Mouse (Mus musculus): Measurements from ENCODE around the gene Cstb. TPM values are rescaled to one million over a fixed set of nuclear protein-coding genes. Genes with fewer than 3 reads are reported as not detected.

Gene Cstb
- total RNA-seq, 2 experiments from 2014 or later = 18.5 to 21.2 TPM

Small RNA genes lying within 50 kb of the gene (microRNA-seq; reads per million reads assigned to microRNA genes)
- gene Mir6410 = 0 reads per million in 2 experiments
- gene Mir6907 = 0 reads per million in 2 experiments
- gene Mir6908 = 0 reads per million in 2 experiments

Other genes starting within 250 kb of the Cstb start
- 1 to 10 TPM; 8.2 to 8.8 TPM for gene Pwp2, start 240.5 kb upstream of the Cstb start, total RNA-seq (2021)
- 10 to 100 TPM; 30.3 to 31.7 TPM for gene Trappc10, start 181.0 kb upstream of the Cstb start, total RNA-seq (2021)
- 100 to 1,000 TPM; 160 to 164 TPM for gene Agpat3, start 73.2 kb upstream of the Cstb start, total RNA-seq (2021)
- 10 to 100 TPM; 70.5 to 73.9 TPM for gene Rrp1, start 12.6 kb upstream of the Cstb start, total RNA-seq (2021)
- gene Pdxk, start 39.3 kb downstream of the Cstb start, total RNA-seq (2021) = 1 to 10 TPM; 4.8 to 6.2 TPM
- gene Olfr1358, start 91.8 kb downstream of the Cstb start, total RNA-seq (2021) = not detected
- 10 to 100 TPM; 14.7 to 16.4 TPM for gene Ilvbl, start 148.7 kb downstream of the Cstb start, total RNA-seq (2021)
- gene Syde1, start 166.3 kb downstream of the Cstb start, total RNA-seq (2021) = 1 to 10 TPM; 6.6 to 7.0 TPM
- not detected for gene Olfr1357, start 192.4 kb downstream of the Cstb start, total RNA-seq (2021)

All from gastrocnemius, postnatal 14 days (tissue).